Mouse (Mus musculus) urinary bladder, postnatal 10 days (tissue): ENCODE results near the gene Slc38a9.
A peak's percentile ranks its signal among the peaks of the same experiment; 100 is the strongest.

Experiments
- DNase-seq: peaks from one replicate; pipeline ENCODE4 v3.0.0; 2022; ENCODE audit warnings: low spot score

The Slc38a9 gene

GRCm38 (mm10) chr13:112660574-112661381 lies at the start of gene Slc38a9:
Gene Slc38a9, plus strand, starts transcription at chr13:112660751.
- DNase-seq = peak; percentile 57

- no peak for DNase-seq
Measured at GRCm38 (mm10) chr13:112621592-112621991, 39.0 kb upstream of the Slc38a9 start.

GRCm38 (mm10) chr13:112623656-112624055 lies 36.9 kb upstream of the Slc38a9 start:
- DNase-seq = no peak

- no peak for DNase-seq
Measured at GRCm38 (mm10) chr13:112624622-112625021, 35.9 kb upstream of the Slc38a9 start.

- DNase-seq = no peak
Measured at GRCm38 (mm10) chr13:112625566-112625965, 35.0 kb upstream of the Slc38a9 start.

GRCm38 (mm10) chr13:112635174-112635837 lies 25.2 kb upstream of the Slc38a9 start:
- no peak for DNase-seq

- DNase-seq = no peak
Measured at GRCm38 (mm10) chr13:112636498-112636897, 24.1 kb upstream of the Slc38a9 start.

- no peak for DNase-seq
Measured at GRCm38 (mm10) chr13:112639111-112639510, 21.4 kb upstream of the Slc38a9 start.

GRCm38 (mm10) chr13:112642897-112643296 lies 17.7 kb upstream of the Slc38a9 start:
- DNase-seq = no peak

- DNase-seq = no peak
Measured at GRCm38 (mm10) chr13:112644996-112645395, 15.6 kb upstream of the Slc38a9 start.

- DNase-seq = no peak
Measured at GRCm38 (mm10) chr13:112645529-112646186, 14.9 kb upstream of the Slc38a9 start.

GRCm38 (mm10) chr13:112651183-112651582 lies 9.4 kb upstream of the Slc38a9 start:
- no peak for DNase-seq

GRCm38 (mm10) chr13:112652205-112652604 lies 8.3 kb upstream of the Slc38a9 start, which contains the start of gene Ddx4:
Gene Ddx4, minus strand, starts transcription at chr13:112652475.
- DNase-seq = no peak

- no peak for DNase-seq
Measured at GRCm38 (mm10) chr13:112659986-112660573, 471 bp upstream of the Slc38a9 start.

- no peak for DNase-seq
Measured at GRCm38 (mm10) chr13:112661687-112662086, 1.1 kb downstream of the Slc38a9 start.

GRCm38 (mm10) chr13:112666433-112667024 lies 6.0 kb downstream of the Slc38a9 start:
- no peak for DNase-seq

GRCm38 (mm10) chr13:112667215-112667614 lies 6.7 kb downstream of the Slc38a9 start:
- DNase-seq = no peak

GRCm38 (mm10) chr13:112671708-112672107 lies 11.2 kb downstream of the Slc38a9 start:
- no peak for DNase-seq

- no peak for DNase-seq
Measured at GRCm38 (mm10) chr13:112672797-112673196, 12.2 kb downstream of the Slc38a9 start.

- no peak for DNase-seq
Measured at GRCm38 (mm10) chr13:112673899-112674447, 13.4 kb downstream of the Slc38a9 start.

GRCm38 (mm10) chr13:112678154-112678553 lies 17.6 kb downstream of the Slc38a9 start:
- DNase-seq = no peak

- no peak for DNase-seq
Measured at GRCm38 (mm10) chr13:112683312-112683711, 22.8 kb downstream of the Slc38a9 start.
